Mouse (Mus musculus) limb, embryonic 15.5 days (tissue): ENCODE results near the gene Caml. TPM values are rescaled to one million over a fixed set of nuclear protein-coding genes. Genes with fewer than 3 reads are reported as not detected.
A peak's percentile ranks its signal among the peaks of the same experiment; 100 is the strongest.
"Not testable (repeated sequence)": the region's sequence is repeated elsewhere in the genome, so short reads cannot be mapped to it uniquely, and the experiment has no call there.

Source experiments
- ATAC-seq: fragments of 200-750 bp; cut with Nextera tagmentation; 2 replicates; pipeline ENCODE4 v1.8.0; 2017; ENCODE audit warnings: low read depth, moderate TSS enrichment; ENCODE audit not compliant: insufficient number of reproducible peaks, low FRiP score, low TSS enrichment
- H3K27ac ChIP-seq: fragments of 300-500 bp; sonication (generic); 2 replicates; pipeline ENCODE4 v1.5.1; 2015; ENCODE audit warnings: moderate library complexity, mild to moderate bottlenecking, inconsistent platforms
- H3K27me3 ChIP-seq: fragments of 300-500 bp; sonication (generic); 2 replicates; pipeline ENCODE4 v1.6.1; 2015; ENCODE audit warnings: inconsistent platforms
- H3K36me3 ChIP-seq: fragments of 300-500 bp; sonication (generic); 2 replicates; pipeline ENCODE4 v1.6.1; 2015; ENCODE audit warnings: inconsistent platforms
- H3K4me1 ChIP-seq: fragments of 300-500 bp; sonication (generic); 2 replicates; pipeline ENCODE4 v1.6.1; 2015; ENCODE audit warnings: inconsistent platforms
- H3K4me2 ChIP-seq: fragments of 300-500 bp; sonication (generic); 2 replicates; pipeline ENCODE4 v1.6.1; 2015; ENCODE audit warnings: mild to moderate bottlenecking, inconsistent platforms
- H3K4me3 ChIP-seq: fragments of 300-500 bp; sonication (generic); 2 replicates; pipeline ENCODE4 v1.5.1; 2015; ENCODE audit warnings: mild to moderate bottlenecking, inconsistent platforms
- H3K9ac ChIP-seq: fragments of 300-500 bp; sonication (generic); 2 replicates; pipeline ENCODE4 v1.6.1; 2015; ENCODE audit warnings: inconsistent platforms
- H3K9me3 ChIP-seq: fragments of 300-500 bp; sonication (generic); 2 replicates; pipeline ENCODE4 v1.6.1; 2016; ENCODE audit warnings: inconsistent platforms
- WGBS: fragments of 180-500 bp; shearing (Covaris S2); methylation state at CpG from one replicate; pipeline ENCODE4 v1.1.7; 2015; 5-methylcytosine and 5-hydroxymethylcytosine counted together
- polyA plus RNA-seq: library from polyadenylated mRNA; unstranded; fragments of >200 nt; fragmentation: Nextera tagmentation; extraction: Ambion mirVana; gene quantifications from 2 replicates; pipeline ENCODE4 v1.2.1, GENCODE M21; 2015

The Caml gene
- polyA plus RNA-seq, 1 experiment from 2014 or later: 56.0 TPM

GRCm38 (mm10) chr13:55599566-55600540 lies 23.0 kb upstream of the Caml start, which contains the start of gene B4galt7:
B4galt7 (plus strand) TSS chr13:55599896.
- H3K27ac ChIP-seq: peak within 1 kb of the TSS; percentile 50; the same call in 1 of the 2 replicates
- peak within 1 kb of the TSS; percentile 67 for H3K9ac ChIP-seq
- peak; percentile 82 for ATAC-seq
- no peaks in the 10 kb centered on the region for H3K27me3 ChIP-seq
- no peaks in the 10 kb centered on the region for H3K9me3 ChIP-seq
- peak within 1 kb of the TSS; percentile 63 for H3K4me2 ChIP-seq
- H3K36me3 ChIP-seq: peaks cover 53% of the 10 kb centered on the region
- 8% methylated on average over 51 of the region's 51 CpGs for WGBS
- peaks cover 16% of the 10 kb centered on the region for H3K4me1 ChIP-seq
- peak within 1 kb of the TSS; percentile 75 for H3K4me3 ChIP-seq

- ATAC-seq: no peak
- Histone ChIP-seq H3K4me2 (peak overlapping the region; percentile 63), H3K36me3 (peaks cover 51% of the 10 kb centered on the region), H3K9ac (peak overlapping the region; percentile 67), H3K27ac (no peak overlapping the region), H3K27me3 (no peaks in the 10 kb centered on the region), H3K4me3 (peak overlapping the region; percentile 75), H3K4me1 (peaks cover 16% of the 10 kb centered on the region), H3K9me3 (no peaks in the 10 kb centered on the region)
- WGBS: 21% methylated on average over 9 of the region's 9 CpGs
Observed at GRCm38 (mm10) chr13:55600657-55601056, 22.1 kb upstream of the Caml start.

- no peak overlapping the region for H3K4me2 ChIP-seq
- ATAC-seq: no peak
- H3K4me3 ChIP-seq: no peak overlapping the region
- H3K27me3 ChIP-seq: no peaks in the 10 kb centered on the region
- H3K9ac ChIP-seq: no peak overlapping the region
- no peak overlapping the region for H3K27ac ChIP-seq
- H3K36me3 ChIP-seq: peaks cover 50% of the 10 kb centered on the region
- no peaks in the 10 kb centered on the region for H3K9me3 ChIP-seq
- WGBS: 9% methylated on average over 3 of the region's 3 CpGs
- peaks cover 16% of the 10 kb centered on the region for H3K4me1 ChIP-seq
Observed at GRCm38 (mm10) chr13:55601611-55602010, 21.2 kb upstream of the Caml start.

GRCm38 (mm10) chr13:55604606-55605005 lies 18.2 kb upstream of the Caml start:
- H3K4me2 ChIP-seq: no peak overlapping the region
- no peaks in the 10 kb centered on the region for H3K9me3 ChIP-seq
- no peak overlapping the region for H3K4me3 ChIP-seq
- 86% methylated on average over 3 of the region's 3 CpGs for WGBS
- no peak overlapping the region for H3K9ac ChIP-seq
- ATAC-seq: no peak
- no peak overlapping the region for H3K27ac ChIP-seq
- no peaks in the 10 kb centered on the region for H3K27me3 ChIP-seq
- peaks cover 12% of the 10 kb centered on the region for H3K4me1 ChIP-seq
- H3K36me3 ChIP-seq: peaks cover 62% of the 10 kb centered on the region

- peaks cover 4% of the 10 kb centered on the region; the same call in 1 of the 2 replicates for H3K4me1 ChIP-seq
- H3K9ac ChIP-seq: no peak overlapping the region
- H3K4me3 ChIP-seq: no peak overlapping the region
- no peaks in the 10 kb centered on the region for H3K9me3 ChIP-seq
- peaks cover 77% of the 10 kb centered on the region for H3K36me3 ChIP-seq
- 77% methylated on average over 10 of the region's 10 CpGs for WGBS
- ATAC-seq: no peak
- no peaks in the 10 kb centered on the region for H3K27me3 ChIP-seq
- no peak overlapping the region for H3K27ac ChIP-seq
- no peak overlapping the region for H3K4me2 ChIP-seq
Observed at GRCm38 (mm10) chr13:55606899-55607623, 15.7 kb upstream of the Caml start.

GRCm38 (mm10) chr13:55607624-55608006 lies 15.2 kb upstream of the Caml start:
- no peak overlapping the region for H3K4me3 ChIP-seq
- H3K4me1 ChIP-seq: no peaks in the 10 kb centered on the region
- no peak overlapping the region for H3K27ac ChIP-seq
- peaks cover 72% of the 10 kb centered on the region for H3K36me3 ChIP-seq
- no peak overlapping the region for H3K9ac ChIP-seq
- no peaks in the 10 kb centered on the region for H3K27me3 ChIP-seq
- H3K4me2 ChIP-seq: no peak overlapping the region
- whole genome bisulfite sequencing: 95% methylated on average over 2 of the region's 2 CpGs
- no peaks in the 10 kb centered on the region for H3K9me3 ChIP-seq
- ATAC-seq: no peak

GRCm38 (mm10) chr13:55611996-55612395 lies 10.8 kb upstream of the Caml start:
- Histone ChIP-seq H3K4me1 (no peaks in the 10 kb centered on the region), H3K27me3 (no peaks in the 10 kb centered on the region), H3K9ac (no peak overlapping the region), H3K36me3 (peaks cover 41% of the 10 kb centered on the region), H3K4me3 (no peak overlapping the region), H3K9me3 (no peaks in the 10 kb centered on the region), H3K4me2 (no peak overlapping the region), H3K27ac (no peak overlapping the region)
- ATAC-seq: no peak
- 36% methylated on average over 7 of the region's 7 CpGs for WGBS

GRCm38 (mm10) chr13:55613471-55613870 lies 9.3 kb upstream of the Caml start:
- H3K4me1 ChIP-seq: no peaks in the 10 kb centered on the region
- no peaks in the 10 kb centered on the region for H3K27me3 ChIP-seq
- no peak overlapping the region for H3K9ac ChIP-seq
- no peak for ATAC-seq
- no peak overlapping the region for H3K4me2 ChIP-seq
- H3K9me3 ChIP-seq: no peaks in the 10 kb centered on the region
- H3K36me3 ChIP-seq: peaks cover 27% of the 10 kb centered on the region
- H3K27ac ChIP-seq: no peak overlapping the region
- 48% methylated on average over 5 of the region's 5 CpGs for WGBS
- H3K4me3 ChIP-seq: no peak overlapping the region

GRCm38 (mm10) chr13:55619328-55619727 lies 3.5 kb upstream of the Caml start:
- no peak overlapping the region for H3K4me3 ChIP-seq
- no peak overlapping the region for H3K9ac ChIP-seq
- ATAC-seq: no peak
- no peak overlapping the region for H3K4me2 ChIP-seq
- H3K36me3 ChIP-seq: no peaks in the 10 kb centered on the region; the same call in 1 of the 2 replicates
- no peaks in the 10 kb centered on the region for H3K27me3 ChIP-seq
- 90% methylated on average over 4 of the region's 4 CpGs for WGBS
- no peaks in the 10 kb centered on the region for H3K9me3 ChIP-seq
- peaks cover 13% of the 10 kb centered on the region for H3K4me1 ChIP-seq
- H3K27ac ChIP-seq: no peak overlapping the region

- 74% methylated on average over 2 of the region's 2 CpGs for WGBS
- no peaks in the 10 kb centered on the region for H3K9me3 ChIP-seq
- no peaks in the 10 kb centered on the region for H3K27me3 ChIP-seq
- ATAC-seq: no peak
- peaks cover 18% of the 10 kb centered on the region for H3K4me1 ChIP-seq
- peaks cover 5% of the 10 kb centered on the region; the same call in 1 of the 2 replicates for H3K36me3 ChIP-seq
- H3K9ac ChIP-seq: no peak overlapping the region
- no peak overlapping the region for H3K4me3 ChIP-seq
- H3K27ac ChIP-seq: no peak overlapping the region
- H3K4me2 ChIP-seq: no peak overlapping the region
Observed at GRCm38 (mm10) chr13:55620275-55620674, 2.5 kb upstream of the Caml start.

GRCm38 (mm10) chr13:55622156-55622648 lies 603 bp upstream of the Caml start:
- Histone ChIP-seq H3K36me3 (peaks cover 19% of the 10 kb centered on the region), H3K4me2 (peak overlapping the region; percentile 61), H3K9ac (peak overlapping the region; percentile 35), H3K4me1 (peaks cover 18% of the 10 kb centered on the region), H3K27ac (peak overlapping the region; percentile 87), H3K4me3 (peak overlapping the region; percentile 68)
- ATAC-seq: 0 out of 2 replicates have a peak, but pooled peaks have one; percentile 9
- H3K9me3 ChIP-seq, H3K27me3 ChIP-seq: not testable (repeated sequence)
- WGBS: 21% methylated on average over 20 of the region's 20 CpGs
